Mouse (Mus musculus) adipose tissue, adult 10 weeks (tissue): ENCODE measurements around the gene Gm12169. TPM values are rescaled to one million over a fixed set of nuclear protein-coding genes. Genes with fewer than 3 reads are reported as not detected.

ENCODE experiments used
- polyA plus RNA-seq: library from polyadenylated mRNA; stranded (reverse); fragments of 350-450 nt; fragmentation: Illumina TruSeq; extraction: RNeasy Lipid Tissue Mini Kit (QIAGEN cat#74804); gene quantifications from one replicate; pipeline ENCODE4 v1.2.3, GENCODE M21; 2014; ENCODE audit warnings: low read depth, low replicate concordance

The Gm12169 gene
- not detected for polyA plus RNA-seq

DNA sequence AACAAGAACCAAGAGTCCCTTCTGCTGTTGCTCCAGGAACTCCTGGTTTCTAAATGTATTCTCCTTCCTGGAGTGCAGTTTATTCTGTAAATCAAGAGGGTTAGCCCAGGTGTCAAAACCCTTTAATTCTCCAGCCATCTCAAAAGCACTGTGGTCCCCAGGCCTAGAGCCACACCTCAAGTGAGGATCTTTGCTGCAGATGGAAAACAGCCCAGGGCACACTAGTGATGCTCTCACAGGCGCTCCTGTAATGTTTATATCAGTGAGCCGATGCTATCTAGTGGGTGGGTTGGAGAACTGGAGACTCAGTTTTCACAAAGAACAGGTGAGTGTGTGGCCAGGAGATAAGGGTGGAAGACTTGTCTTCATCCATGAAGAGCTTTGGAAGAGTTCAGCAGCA lies at the start of gene Gm12169:
Gm12169 (plus strand) TSS at position 301 of the 400 bp plus-strand sequence.

DNA sequence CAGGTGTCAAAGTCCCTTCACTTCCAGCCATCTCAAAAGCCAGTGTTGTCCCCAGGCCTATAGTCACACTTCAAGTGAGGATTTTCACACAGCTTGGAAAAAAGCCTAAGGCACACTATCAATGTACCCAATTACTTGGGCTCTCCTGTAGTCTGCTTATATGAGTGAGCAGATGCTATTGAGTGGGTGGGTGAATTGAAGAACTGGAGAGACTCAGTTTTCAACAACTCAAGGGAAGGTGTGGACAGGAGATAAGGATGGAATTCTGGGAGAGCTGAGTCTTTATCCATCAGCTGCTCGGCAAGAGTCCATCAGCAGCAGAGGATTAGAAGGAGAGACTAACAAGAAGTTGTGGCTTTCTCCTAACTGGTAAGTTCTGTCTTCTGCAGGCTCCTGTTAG lies 47.3 kb downstream of the Gm12169 start, which contains the start of gene BC053393:
BC053393 (plus strand) TSS at position 210 of the 400 bp plus-strand sequence.

Other genes with a start within 250 kb of the Gm12169 start
- gene Cyfip2, start 211.4 kb upstream of the Gm12169 start, polyA plus RNA-seq: 3.8 TPM
- gene Itk, start 134.7 kb upstream of the Gm12169 start, polyA plus RNA-seq: 0.29 TPM
- 2.3 TPM for gene Fam71b, start 127.7 kb upstream of the Gm12169 start, polyA plus RNA-seq
- gene Med7, start 87.3 kb upstream of the Gm12169 start, polyA plus RNA-seq: 41.2 TPM
- 1.2 TPM for gene Havcr2, start 69.3 kb upstream of the Gm12169 start, polyA plus RNA-seq
- not detected for gene BC053393, start 47.3 kb downstream of the Gm12169 start, polyA plus RNA-seq
- not detected for gene Dppa1, start 105.0 kb downstream of the Gm12169 start, polyA plus RNA-seq
- gene Timd2, start 182.8 kb downstream of the Gm12169 start, polyA plus RNA-seq: 1.4 TPM
- gene Havcr1, start 210.9 kb downstream of the Gm12169 start, polyA plus RNA-seq: not detected